Mouse (Mus musculus) kidney, adult 11 months (tissue): ENCODE data around the gene Ammecr1.

Experiments
- DNase-seq: peaks from one replicate; pipeline ENCODE4 v3.0.0; 2022

Ammecr1 gene

DNA sequence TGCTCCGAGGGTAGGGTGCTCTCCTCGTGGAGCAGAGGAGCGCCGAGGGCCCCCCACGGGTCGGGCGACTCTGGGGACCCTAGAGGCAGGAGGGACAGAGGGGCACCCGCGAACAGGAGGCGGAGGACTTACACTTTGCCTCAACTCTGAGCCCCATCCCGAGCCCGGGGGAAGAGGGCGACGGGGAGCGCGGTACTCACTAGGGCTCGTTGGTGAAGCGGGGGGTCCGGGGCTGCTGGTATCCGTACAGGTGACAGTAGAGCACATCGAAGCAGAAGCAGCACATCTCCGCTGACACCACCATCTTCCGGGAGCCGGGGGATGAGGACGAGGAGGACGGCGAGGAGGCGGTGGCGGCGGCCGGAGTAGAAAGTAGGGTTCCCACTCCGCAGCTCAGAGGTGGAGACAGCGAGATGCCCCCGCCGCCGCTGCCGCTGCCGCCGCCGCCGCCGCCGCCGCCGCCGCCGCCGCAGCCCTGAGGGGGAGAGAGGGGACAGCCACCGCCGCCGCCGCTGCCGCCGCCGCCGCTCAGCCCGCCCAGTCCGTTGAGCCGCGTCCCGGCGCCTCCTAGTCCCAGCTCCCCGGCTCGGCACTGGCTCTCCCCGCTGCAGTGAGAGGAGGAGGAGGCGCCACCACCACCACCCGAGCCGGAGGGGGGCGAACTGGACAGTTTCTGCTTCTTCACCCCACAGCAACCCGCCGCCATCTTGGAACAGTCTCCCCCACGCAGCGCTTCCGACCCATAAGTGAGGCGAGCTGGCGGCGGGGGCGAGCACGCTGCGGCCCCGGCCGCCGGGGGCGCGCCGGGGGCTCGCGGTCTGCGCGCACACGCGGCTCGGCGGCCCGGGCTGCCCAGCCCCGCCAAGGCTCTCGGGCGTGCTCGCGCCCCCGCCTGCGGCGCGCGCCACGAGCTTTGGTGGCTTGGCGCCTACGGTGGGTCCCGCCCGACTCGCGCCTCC lies at the start of gene Ammecr1:
Ammecr1 (minus strand) TSS at position 721 of the 959 bp plus-strand sequence.
- peak; percentile 64 for DNase-seq

DNA sequence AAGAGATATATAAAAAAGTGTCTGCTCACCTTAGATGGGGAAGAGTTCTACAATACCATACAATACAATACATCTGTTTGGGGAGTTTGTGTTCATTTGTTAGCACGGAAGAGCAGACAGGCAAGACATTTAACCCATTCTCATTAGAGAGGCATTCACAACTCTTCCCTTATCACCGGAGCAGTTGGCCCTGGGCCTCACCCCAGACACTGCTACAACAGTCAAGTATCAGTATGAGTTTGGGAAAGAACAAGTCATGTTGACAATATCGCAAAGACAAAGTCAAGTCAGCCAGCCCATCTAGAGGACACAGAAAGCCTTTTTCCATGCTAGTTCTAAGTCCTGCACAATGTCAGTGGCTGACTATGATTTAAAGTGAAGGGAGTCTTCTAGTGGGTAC lies 47.6 kb upstream of the Ammecr1 start:
- no peak for DNase-seq

GRCm38 (mm10) chrX:143012334-143012733 lies 45.8 kb upstream of the Ammecr1 start:
- DNase-seq: no peak

DNA sequence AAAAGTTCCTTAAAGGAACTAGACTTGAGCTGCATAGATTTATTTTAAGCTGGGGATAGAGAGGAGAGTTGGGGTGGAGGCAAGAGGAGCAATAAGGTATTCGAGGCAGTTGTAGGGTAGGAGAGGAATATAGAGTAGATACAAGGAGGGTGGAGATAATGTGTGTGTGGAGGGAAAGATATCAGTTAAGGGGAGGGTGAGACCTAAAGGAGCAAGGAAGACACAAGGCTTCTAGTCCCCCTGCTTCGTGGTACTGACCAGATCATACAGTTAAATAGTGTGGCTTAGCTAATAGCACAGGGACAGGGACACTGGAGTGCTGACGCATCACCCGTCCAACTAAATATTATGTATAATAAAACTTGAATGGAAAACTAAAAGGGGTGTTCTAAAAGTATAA lies 45.3 kb upstream of the Ammecr1 start:
- no peak for DNase-seq

- DNase-seq: no peak
These were observed 37.8 kb upstream of the Ammecr1 start for GRCm38 (mm10) chrX:143004131-143004846.

- no peak for DNase-seq
These were observed 30.7 kb upstream of the Ammecr1 start for GRCm38 (mm10) chrX:142997214-142997613.

- DNase-seq: no peak
These were observed 28.0 kb upstream of the Ammecr1 start for GRCm38 (mm10) chrX:142994514-142994913.

GRCm38 (mm10) chrX:142984170-142984569 lies 17.6 kb upstream of the Ammecr1 start:
- no peak for DNase-seq

DNA sequence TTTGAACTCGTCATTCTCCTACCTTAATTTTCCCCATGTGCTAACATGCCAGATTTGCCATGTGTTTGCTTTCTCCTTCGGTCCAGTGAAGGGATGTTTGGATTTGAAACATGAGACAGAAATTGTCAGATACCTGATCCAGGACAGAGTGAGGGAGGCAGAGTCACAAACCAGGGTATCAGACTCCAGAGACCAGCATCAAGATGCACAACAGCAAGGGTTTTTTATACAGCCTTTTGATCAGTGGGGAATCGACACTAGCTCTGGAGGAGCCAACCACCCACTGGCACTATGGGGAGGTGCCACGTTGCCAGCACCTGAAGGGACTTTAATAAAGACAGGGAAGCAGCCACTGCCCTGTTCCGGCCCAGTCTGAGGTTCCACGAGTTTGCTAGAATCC lies 17.1 kb upstream of the Ammecr1 start:
- no peak for DNase-seq

- DNase-seq: no peak
These were observed 15.1 kb upstream of the Ammecr1 start for GRCm38 (mm10) chrX:142981530-142982130.

GRCm38 (mm10) chrX:142980855-142981529 lies 14.5 kb upstream of the Ammecr1 start:
- no peak for DNase-seq

DNA sequence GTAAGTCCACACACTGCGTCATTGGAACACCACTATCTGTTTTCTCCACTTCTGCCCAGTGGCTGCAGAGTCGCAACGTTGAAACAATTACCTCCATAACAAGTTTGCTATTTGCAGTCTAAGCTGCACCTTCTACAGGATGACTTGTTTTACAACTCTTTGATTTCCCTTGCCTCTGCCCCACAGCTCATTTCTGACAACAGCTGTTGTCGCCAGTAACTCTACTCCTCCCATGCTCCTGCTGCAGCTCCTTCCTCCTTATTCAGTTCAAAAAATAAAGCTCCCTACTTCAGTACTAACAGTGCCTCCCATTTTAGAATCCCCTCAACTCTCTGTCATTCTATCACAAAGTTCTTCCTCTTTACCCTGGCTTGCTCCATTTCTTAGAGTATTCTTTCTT lies 12.7 kb upstream of the Ammecr1 start:
- DNase-seq: no peak

GRCm38 (mm10) chrX:142972443-142972970 lies 6.0 kb upstream of the Ammecr1 start:
- no peak for DNase-seq

DNA sequence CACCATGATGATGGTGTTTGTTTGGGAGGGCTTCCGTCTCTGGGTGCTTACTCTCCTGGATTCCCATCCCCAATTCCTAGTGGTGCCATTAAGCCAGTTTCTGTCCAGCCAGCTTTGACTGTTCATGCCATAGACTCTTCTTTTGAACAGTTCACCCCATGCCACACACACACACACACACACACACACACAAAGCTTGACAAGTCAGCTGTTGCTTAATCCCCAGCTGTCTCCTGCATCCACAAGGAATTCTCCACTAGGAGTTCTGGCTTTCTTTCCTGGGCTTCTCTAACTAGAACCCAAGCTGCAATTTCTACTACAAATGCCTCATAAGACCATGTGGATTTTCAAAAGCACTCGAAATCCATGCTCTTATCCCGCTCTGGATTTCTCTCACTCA lies 5.2 kb upstream of the Ammecr1 start:
- no peak for DNase-seq

DNA sequence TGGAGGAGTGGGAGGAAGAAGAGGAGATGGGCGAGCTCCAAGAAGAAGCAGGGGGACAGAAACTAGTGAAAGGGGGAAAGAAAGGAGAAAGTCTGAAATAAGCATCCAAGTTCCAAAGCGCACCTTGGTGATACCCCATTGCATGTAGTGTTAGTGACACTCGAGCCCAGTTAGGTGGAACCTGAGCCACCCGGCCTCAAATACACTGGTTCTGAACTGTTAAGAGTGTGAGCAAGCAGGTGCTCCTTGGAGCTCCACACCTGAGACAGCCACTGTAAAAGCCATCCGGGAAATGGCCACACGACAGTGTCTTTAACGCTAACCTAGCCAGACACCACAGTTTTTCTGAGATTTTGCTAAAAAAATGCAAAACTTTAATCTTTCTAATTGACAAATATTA lies 539 bp upstream of the Ammecr1 start:
- DNase-seq: peak; percentile 3

GRCm38 (mm10) chrX:142965236-142966007 lies 1.1 kb downstream of the Ammecr1 start:
- DNase-seq: peak; percentile 3

DNA sequence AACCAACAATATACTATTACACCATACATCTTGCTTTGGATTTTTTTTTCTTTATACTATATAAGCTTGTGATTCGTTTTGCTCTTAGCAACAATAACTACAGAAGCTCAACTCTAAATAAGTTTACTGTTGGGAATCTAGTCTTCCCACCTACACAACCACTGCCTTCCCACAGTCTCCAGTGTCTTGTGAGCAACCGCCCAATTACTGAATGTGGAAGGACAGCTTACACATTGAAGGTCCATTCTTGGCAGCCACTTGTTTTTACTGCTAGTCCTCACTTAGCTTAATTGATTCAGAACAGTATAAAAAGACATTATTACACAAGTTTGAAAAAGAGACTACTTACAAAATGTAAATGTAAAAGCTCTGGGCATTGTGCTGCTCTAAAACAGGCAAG lies 6.1 kb downstream of the Ammecr1 start:
- DNase-seq: no peak

DNA sequence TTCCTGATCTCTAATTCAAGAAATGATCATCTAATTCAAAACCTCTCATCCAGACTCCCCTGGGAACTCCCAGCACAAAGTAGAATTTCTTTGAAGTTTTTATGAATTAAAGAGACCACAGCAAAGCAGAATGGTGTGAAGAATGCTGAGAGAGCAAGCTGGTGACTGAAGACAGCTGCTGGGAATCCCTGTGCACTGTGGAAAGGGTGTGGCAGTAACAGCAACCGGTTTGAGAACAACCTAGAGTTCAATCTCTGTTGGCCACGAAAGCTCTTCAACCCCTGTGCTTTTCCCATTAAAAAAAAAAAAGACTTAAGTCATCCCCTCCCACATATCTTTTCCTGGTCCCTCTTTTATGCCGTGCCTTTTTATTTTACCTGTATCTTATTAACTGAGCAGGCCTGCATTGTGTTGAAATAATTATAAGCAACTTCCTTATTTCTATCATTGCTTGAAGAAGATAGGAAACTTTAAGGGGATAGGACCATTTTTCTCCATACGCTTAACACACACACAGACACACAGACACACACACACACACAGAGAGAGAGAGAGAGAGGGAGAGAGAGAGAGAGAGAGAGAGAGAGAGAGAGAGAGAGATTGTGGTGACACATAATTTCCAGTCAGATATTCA lies 6.7 kb downstream of the Ammecr1 start:
- no peak for DNase-seq

DNA sequence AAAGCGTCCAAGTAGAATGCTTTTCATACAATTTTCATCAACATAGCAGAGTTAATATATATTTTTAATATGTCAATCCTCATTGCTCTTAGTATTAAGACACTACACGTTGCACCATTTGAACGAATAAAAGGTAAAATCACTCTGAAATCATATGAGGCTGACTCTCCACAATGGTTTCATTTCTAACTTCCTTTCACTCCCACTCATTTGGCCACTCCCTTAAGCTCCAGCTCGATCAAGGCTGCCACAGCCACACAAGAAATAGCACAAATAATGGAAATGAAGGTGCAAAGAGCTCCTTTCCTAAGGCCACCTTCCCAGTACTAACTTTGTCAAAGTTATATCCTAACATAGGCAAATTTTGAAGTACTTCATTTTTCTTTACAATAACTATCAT lies 38.1 kb downstream of the Ammecr1 start:
- DNase-seq: no peak

DNA sequence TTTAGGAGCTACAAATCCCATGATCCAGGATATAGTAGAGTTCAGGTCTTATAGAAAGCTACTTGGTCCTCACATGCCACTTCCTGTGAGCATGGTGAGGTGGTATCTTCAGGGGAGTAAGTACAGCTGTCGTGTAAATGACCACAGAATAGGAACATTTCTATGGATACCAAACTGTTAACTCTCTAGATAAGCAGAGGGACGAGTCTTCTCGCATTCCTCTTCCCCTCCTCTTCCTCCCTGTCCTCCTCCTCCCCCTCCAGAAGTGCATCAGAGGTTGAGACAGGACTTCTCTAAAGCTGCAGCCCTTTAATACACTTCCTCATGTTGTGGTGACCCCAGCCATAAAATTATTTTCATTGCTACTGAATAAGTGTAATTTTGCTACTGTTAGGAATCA lies 49.1 kb downstream of the Ammecr1 start:
- DNase-seq: no peak

GRCm38 (mm10) chrX:142916719-142917118 lies 49.8 kb downstream of the Ammecr1 start:
- DNase-seq: no peak
